Mouse (Mus musculus): ENCODE measurements around the gene Plppr1. TPM values are rescaled to one million over a fixed set of nuclear protein-coding genes. Genes with fewer than 3 reads are reported as not detected.

Gene Plppr1
- polyA plus RNA-seq, 2 experiments, result 2.8 to 5.0 TPM

- 46% methylated on average over 5 of the region's 5 CpGs for WGBS
- Histone ChIP-seq H3K9ac (ENCODE audit: low read depth, low read length, severe bottlenecking) (no peak overlapping the region), H3K27ac (replicated peaks; ENCODE audit: low read depth, low read length) (no peak overlapping the region), H3K9me3 (ENCODE audit: control insufficient read depth, low read length) (no peaks in the 10 kb centered on the region), H3K4me1 (ENCODE audit: control insufficient read depth, insufficient read depth, low read length) (no peaks in the 10 kb centered on the region), H3K4me2 (replicated peaks; ENCODE audit: low read depth, low read length, severe bottlenecking) (no peak overlapping the region), H3K4me3 (replicated peaks; ENCODE audit: low read length) (no peak overlapping the region), H3K27me3 (ENCODE audit: control insufficient read depth, insufficient read depth, low read length) (no peaks in the 10 kb centered on the region), H3K36me3 (ENCODE audit: control insufficient read depth, insufficient read depth, low read length) (no peaks in the 10 kb centered on the region)
- TF ChIP-seq POLR2A (IDR thresholded peaks at IDR 0.05; ENCODE audit: borderline replicate concordance, extremely low read depth, insufficient read depth, insufficient read length), result no peak
- ATAC-seq (ENCODE audit: low FRiP score, low read depth) (0 out of 2 replicates have a peak, but pooled peaks have one; percentile 26), DNase-seq (ENCODE audit: low spot score) (peak; percentile 15)
Measured at GRCm38 (mm10) chr4:49109989-49110388, 50.9 kb downstream of the Plppr1 start.

GRCm38 (mm10) chr4:49118842-49119241 lies 59.8 kb downstream of the Plppr1 start:
- no peak for TF ChIP-seq POLR2A (IDR thresholded peaks at IDR 0.05; ENCODE audit: borderline replicate concordance, extremely low read depth, insufficient read depth, insufficient read length)
- Histone ChIP-seq H3K9me3 (ENCODE audit: control insufficient read depth, low read length) (no peaks in the 10 kb centered on the region), H3K27me3 (ENCODE audit: control insufficient read depth, insufficient read depth, low read length) (no peaks in the 10 kb centered on the region), H3K4me2 (replicated peaks; ENCODE audit: low read depth, low read length, severe bottlenecking) (no peak overlapping the region), H3K4me1 (ENCODE audit: control insufficient read depth, insufficient read depth, low read length) (no peaks in the 10 kb centered on the region), H3K4me3 (replicated peaks; ENCODE audit: low read length) (no peak overlapping the region), H3K27ac (replicated peaks; ENCODE audit: low read depth, low read length) (no peak overlapping the region), H3K9ac (ENCODE audit: low read depth, low read length, severe bottlenecking) (no peak overlapping the region), H3K36me3 (ENCODE audit: control insufficient read depth, insufficient read depth, low read length) (no peaks in the 10 kb centered on the region)
- ATAC-seq (ENCODE audit: low FRiP score, low read depth), result no peak
- WGBS, result 76% methylated on average over 2 of the region's 2 CpGs
- DNase-seq (ENCODE audit: low spot score), result no peak

- Histone ChIP-seq H3K9me3 (ENCODE audit: control insufficient read depth, low read length) (no peaks in the 10 kb centered on the region), H3K27ac (replicated peaks; ENCODE audit: low read depth, low read length) (no peak overlapping the region), H3K9ac (ENCODE audit: low read depth, low read length, severe bottlenecking) (no peak overlapping the region), H3K27me3 (ENCODE audit: control insufficient read depth, insufficient read depth, low read length) (no peaks in the 10 kb centered on the region), H3K4me2 (replicated peaks; ENCODE audit: low read depth, low read length, severe bottlenecking) (no peak overlapping the region), H3K36me3 (ENCODE audit: control insufficient read depth, insufficient read depth, low read length) (no peaks in the 10 kb centered on the region), H3K4me1 (ENCODE audit: control insufficient read depth, insufficient read depth, low read length) (no peaks in the 10 kb centered on the region), H3K4me3 (replicated peaks; ENCODE audit: low read length) (no peak overlapping the region)
- TF ChIP-seq POLR2A (IDR thresholded peaks at IDR 0.05; ENCODE audit: borderline replicate concordance, extremely low read depth, insufficient read depth, insufficient read length), result no peak
- ATAC-seq (ENCODE audit: low FRiP score, low read depth) (no peak), DNase-seq (ENCODE audit: low spot score) (no peak)
- 48% methylated on average over 4 of the region's 4 CpGs for WGBS
Measured at GRCm38 (mm10) chr4:49144798-49145197, 85.7 kb downstream of the Plppr1 start.

GRCm38 (mm10) chr4:49148775-49149174 lies 89.7 kb downstream of the Plppr1 start:
- 79% methylated on average over 2 of the region's 2 CpGs for WGBS
- Histone ChIP-seq H3K4me2 (replicated peaks; ENCODE audit: low read depth, low read length, severe bottlenecking) (no peak overlapping the region), H3K36me3 (ENCODE audit: control insufficient read depth, insufficient read depth, low read length) (no peaks in the 10 kb centered on the region), H3K9ac (ENCODE audit: low read depth, low read length, severe bottlenecking) (no peak overlapping the region), H3K27me3 (ENCODE audit: control insufficient read depth, insufficient read depth, low read length) (no peaks in the 10 kb centered on the region), H3K4me1 (ENCODE audit: control insufficient read depth, insufficient read depth, low read length) (no peaks in the 10 kb centered on the region), H3K9me3 (ENCODE audit: control insufficient read depth, low read length) (no peaks in the 10 kb centered on the region), H3K4me3 (replicated peaks; ENCODE audit: low read length) (no peak overlapping the region), H3K27ac (replicated peaks; ENCODE audit: low read depth, low read length) (no peak overlapping the region)
- DNase-seq (ENCODE audit: low spot score) (no peak), ATAC-seq (ENCODE audit: low FRiP score, low read depth) (no peak)
- TF ChIP-seq POLR2A (IDR thresholded peaks at IDR 0.05; ENCODE audit: borderline replicate concordance, extremely low read depth, insufficient read depth, insufficient read length), result no peak

- no peaks in the 10 kb centered on the region for H3K36me3 ChIP-seq (ENCODE audit: control insufficient read depth, insufficient read depth, low read length)
- DNase-seq (ENCODE audit: low spot score), result no peak
- no peak overlapping the region for H3K9ac ChIP-seq (ENCODE audit: low read depth, low read length, severe bottlenecking)
- H3K27me3 ChIP-seq (ENCODE audit: control insufficient read depth, insufficient read depth, low read length), result no peaks in the 10 kb centered on the region
- no peaks in the 10 kb centered on the region for H3K9me3 ChIP-seq (ENCODE audit: control insufficient read depth, low read length)
- no peak for ATAC-seq (ENCODE audit: low FRiP score, low read depth)
- H3K4me1 ChIP-seq (ENCODE audit: control insufficient read depth, insufficient read depth, low read length), result no peaks in the 10 kb centered on the region
- TF ChIP-seq POLR2A (IDR thresholded peaks at IDR 0.05; ENCODE audit: borderline replicate concordance, extremely low read depth, insufficient read depth, insufficient read length), result no peak
- no peak overlapping the region for H3K4me3 ChIP-seq (replicated peaks; ENCODE audit: low read length)
- WGBS, result 73% methylated on average over 2 of the region's 2 CpGs
- H3K4me2 ChIP-seq (replicated peaks; ENCODE audit: low read depth, low read length, severe bottlenecking), result no peak overlapping the region
- H3K27ac ChIP-seq (replicated peaks; ENCODE audit: low read depth, low read length), result no peak overlapping the region
Measured at GRCm38 (mm10) chr4:49149251-49149650, 90.2 kb downstream of the Plppr1 start.

- Histone ChIP-seq H3K9me3 (ENCODE audit: control insufficient read depth, low read length) (no peaks in the 10 kb centered on the region), H3K4me1 (ENCODE audit: control insufficient read depth, insufficient read depth, low read length) (no peaks in the 10 kb centered on the region), H3K4me3 (replicated peaks; ENCODE audit: low read length) (no peak overlapping the region), H3K27me3 (ENCODE audit: control insufficient read depth, insufficient read depth, low read length) (no peaks in the 10 kb centered on the region), H3K27ac (replicated peaks; ENCODE audit: low read depth, low read length) (no peak overlapping the region), H3K9ac (ENCODE audit: low read depth, low read length, severe bottlenecking) (no peak overlapping the region), H3K4me2 (replicated peaks; ENCODE audit: low read depth, low read length, severe bottlenecking) (no peak overlapping the region), H3K36me3 (ENCODE audit: control insufficient read depth, insufficient read depth, low read length) (no peaks in the 10 kb centered on the region)
- no peak for TF ChIP-seq POLR2A (IDR thresholded peaks at IDR 0.05; ENCODE audit: borderline replicate concordance, extremely low read depth, insufficient read depth, insufficient read length)
- WGBS, result 52% methylated on average over 5 of the region's 5 CpGs
- DNase-seq (ENCODE audit: low spot score), result peak; percentile 33
- ATAC-seq (ENCODE audit: low FRiP score, low read depth), result no peak
Measured at GRCm38 (mm10) chr4:49153849-49154248, 94.8 kb downstream of the Plppr1 start.

Data from limb, embryonic 14.5 days (tissue).